Mouse (Mus musculus): ENCODE measurements around the gene Dnajb12.
"Not testable (repeated sequence)": the region's sequence is repeated elsewhere in the genome, so short reads cannot be mapped to it uniquely, and the experiment has no call there.

DNA sequence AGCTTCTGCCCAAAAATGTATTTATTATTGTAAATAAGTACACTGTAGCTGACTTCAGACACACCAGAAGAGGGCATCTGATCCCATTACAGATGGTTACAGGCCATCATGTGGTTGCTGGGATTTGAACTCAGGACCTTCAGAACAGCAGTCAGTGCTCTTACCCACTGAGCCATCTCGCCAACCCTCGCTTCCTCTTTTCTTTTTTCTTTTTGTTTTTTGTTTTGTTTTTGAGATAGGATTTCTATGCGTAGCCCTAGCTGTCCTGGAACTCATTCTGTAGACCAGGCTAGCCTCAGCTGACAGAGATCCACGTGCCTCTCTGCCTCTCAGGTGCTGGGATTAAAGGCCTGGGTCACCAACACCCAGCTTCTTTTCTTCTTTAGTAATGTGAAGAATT is 6.7 kb upstream of the Dnajb12 start:
- TF ChIP-seq CTCF (IDR thresholded peaks at IDR 0.05; ENCODE audit: low read depth, low read length); POLR2A (IDR thresholded peaks at IDR 0.05; ENCODE audit: extremely low read depth, insufficient read depth, low read length): not testable (repeated sequence)
